Mouse (Mus musculus): ENCODE results near the gene Fmo3. TPM values are rescaled to one million over a fixed set of nuclear protein-coding genes. Genes with fewer than 3 reads are reported as not detected.

Fmo3 gene
- polyA plus RNA-seq (2016; fragmentation: Nextera tagmentation; extraction: Ambion mirVana) = not detected in 2 replicates

DNA sequence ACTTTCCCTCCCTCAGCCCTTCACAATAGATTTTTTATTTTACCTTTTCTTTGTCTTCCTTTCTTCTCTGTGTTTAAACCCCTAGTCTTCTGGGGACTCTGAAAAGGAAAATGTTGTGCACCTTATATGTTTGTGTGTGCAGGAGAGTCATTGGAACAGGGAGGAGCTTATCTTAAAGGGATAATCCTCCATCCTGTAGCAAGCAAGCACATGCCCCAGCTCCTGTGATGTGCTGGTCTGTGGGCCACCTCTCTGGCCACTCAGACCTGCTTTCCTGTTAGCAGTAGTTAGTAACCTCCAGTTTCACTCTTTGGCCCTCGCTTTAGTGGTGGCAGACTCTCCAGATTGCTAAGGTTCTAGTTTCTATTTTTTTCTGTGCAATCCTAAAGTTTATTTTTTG is at the start of gene Fmo3:
Gene Fmo3, minus strand, starts transcription at position 101 of the 400 bp plus-strand sequence.
- Histone ChIP-seq H3K4me3 (no peak within 1 kb of the TSS), H3K9ac (no peak within 1 kb of the TSS), H3K9me3 (no peaks in the 10 kb centered on the region), H3K27ac (no peak within 1 kb of the TSS), H3K4me1 (no peaks in the 10 kb centered on the region), H3K27me3 (no peaks in the 10 kb centered on the region), H3K36me3 (no peaks in the 10 kb centered on the region), H3K4me2 (replicated peaks) (no peak within 1 kb of the TSS)
- no peak for ATAC-seq (ENCODE audit: insufficient number of reproducible peaks, insufficient read depth, low FRiP score, low TSS enrichment)
- 71% methylated on average over 1 of the region's 1 CpGs for WGBS

DNA sequence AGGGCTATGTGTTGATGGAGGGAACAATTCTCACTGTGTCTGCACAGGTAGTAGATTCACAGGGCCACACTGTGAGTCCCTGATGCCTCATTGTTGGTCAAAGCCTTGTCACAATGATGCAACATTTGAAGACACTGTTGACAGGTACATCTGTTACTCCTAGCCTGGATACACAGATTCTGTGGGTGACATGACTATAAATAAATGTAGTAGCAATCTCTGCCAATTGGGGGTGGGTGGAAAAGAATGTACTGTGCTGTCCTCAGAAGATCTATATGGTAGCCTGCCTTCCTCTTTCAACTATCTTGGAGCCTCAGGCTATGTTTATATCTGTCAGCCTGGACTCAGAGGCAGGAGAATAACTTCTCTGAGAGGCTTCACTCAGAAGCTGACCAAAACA is 38.7 kb upstream of the Fmo3 start:
- no peak overlapping the region for H3K4me2 ChIP-seq (replicated peaks)
- no peak overlapping the region for H3K9ac ChIP-seq
- no peaks in the 10 kb centered on the region for H3K27me3 ChIP-seq
- no peaks in the 10 kb centered on the region for H3K4me1 ChIP-seq
- no peak overlapping the region for H3K27ac ChIP-seq
- no peaks in the 10 kb centered on the region for H3K36me3 ChIP-seq
- H3K4me3 ChIP-seq = no peak overlapping the region
- H3K9me3 ChIP-seq = no peaks in the 10 kb centered on the region
- no peak for ATAC-seq (ENCODE audit: insufficient number of reproducible peaks, insufficient read depth, low FRiP score, low TSS enrichment)

DNA sequence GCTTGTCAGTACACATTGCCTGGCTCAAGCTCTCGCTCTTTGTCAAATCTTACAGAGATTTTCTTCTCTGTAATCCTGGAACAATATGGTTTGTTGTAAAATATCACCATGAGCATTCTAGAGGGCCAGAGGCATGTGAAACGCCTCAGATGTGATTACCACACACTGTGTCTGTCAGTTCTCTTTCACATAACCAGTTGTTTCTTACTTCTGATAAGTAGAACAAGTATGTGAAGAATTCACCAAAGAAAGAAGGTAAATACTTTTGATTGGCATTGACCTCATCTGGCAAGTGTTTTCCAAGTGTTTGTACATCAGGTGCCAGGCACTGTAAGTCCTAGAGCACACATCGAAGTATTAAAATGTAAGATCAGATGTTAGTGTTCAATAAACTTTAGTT is 24.9 kb upstream of the Fmo3 start:
- Histone ChIP-seq H3K27me3 (no peaks in the 10 kb centered on the region), H3K36me3 (no peaks in the 10 kb centered on the region), H3K4me2 (replicated peaks) (no peak overlapping the region), H3K9me3 (no peaks in the 10 kb centered on the region), H3K9ac (no peak overlapping the region), H3K4me3 (no peak overlapping the region), H3K4me1 (no peaks in the 10 kb centered on the region), H3K27ac (no peak overlapping the region)
- ATAC-seq (ENCODE audit: insufficient number of reproducible peaks, insufficient read depth, low FRiP score, low TSS enrichment) = no peak
- 79% methylated on average over 3 of the region's 3 CpGs for WGBS

DNA sequence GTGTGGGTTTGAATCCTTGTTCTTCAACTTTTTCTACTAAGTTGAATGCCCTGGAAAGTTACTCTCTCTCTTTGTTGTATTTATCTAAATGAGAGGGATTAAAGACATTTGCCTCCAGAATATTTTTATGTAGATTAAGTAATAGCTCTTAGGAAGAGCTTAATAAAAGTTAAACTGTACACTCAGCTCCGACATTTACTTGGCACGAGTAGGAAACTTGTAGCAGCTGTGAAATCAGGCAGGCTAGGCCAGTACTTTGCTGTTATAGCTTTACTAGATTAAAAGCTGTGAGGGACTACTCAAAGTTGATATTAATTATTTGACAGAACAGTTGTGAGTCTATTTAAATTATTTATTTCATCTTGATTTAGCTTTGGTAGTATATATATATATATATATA is 19.2 kb upstream of the Fmo3 start:
- WGBS = 87% methylated on average over 2 of the region's 2 CpGs
- no peaks in the 10 kb centered on the region for H3K9me3 ChIP-seq

DNA sequence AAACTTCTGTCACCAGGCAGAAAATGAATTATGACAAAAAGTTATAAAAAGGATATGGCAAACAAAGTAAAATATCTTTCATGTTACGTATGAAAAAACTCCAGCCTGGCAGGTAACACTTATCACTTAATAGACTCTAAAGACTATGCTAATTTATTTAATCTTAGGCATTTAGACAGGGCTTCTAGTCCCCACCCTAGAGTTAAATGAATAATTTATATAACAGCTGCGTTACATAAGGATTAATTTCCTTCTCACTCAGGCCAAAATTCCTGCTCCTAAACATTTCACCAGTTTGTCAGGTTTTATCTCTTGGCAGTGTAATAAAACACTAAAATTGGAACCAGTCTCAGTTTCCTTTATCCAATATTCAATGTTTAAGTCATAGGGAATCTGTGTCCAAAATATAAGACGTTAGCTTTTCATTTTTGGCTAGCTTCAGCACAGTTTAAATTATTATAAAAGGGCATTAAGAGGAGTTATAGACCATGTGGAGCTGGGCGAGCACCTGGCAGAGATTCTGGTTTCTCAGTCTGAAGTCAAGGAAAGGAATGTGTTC is 17.0 kb upstream of the Fmo3 start:
- 76% methylated on average over 4 of the region's 4 CpGs for WGBS
- H3K4me3 ChIP-seq = no peak overlapping the region

More for the DNA sequence above, 19.2 kb upstream of the Fmo3 start:
- Histone ChIP-seq H3K36me3 (no peaks in the 10 kb centered on the region), H3K27ac (no peak overlapping the region), H3K9ac (no peak overlapping the region), H3K27me3 (no peaks in the 10 kb centered on the region), H3K4me1 (no peaks in the 10 kb centered on the region), H3K4me2 (replicated peaks) (no peak overlapping the region), H3K4me3 (no peak overlapping the region)
- ATAC-seq (ENCODE audit: insufficient number of reproducible peaks, insufficient read depth, low FRiP score, low TSS enrichment) = no peak

DNA sequence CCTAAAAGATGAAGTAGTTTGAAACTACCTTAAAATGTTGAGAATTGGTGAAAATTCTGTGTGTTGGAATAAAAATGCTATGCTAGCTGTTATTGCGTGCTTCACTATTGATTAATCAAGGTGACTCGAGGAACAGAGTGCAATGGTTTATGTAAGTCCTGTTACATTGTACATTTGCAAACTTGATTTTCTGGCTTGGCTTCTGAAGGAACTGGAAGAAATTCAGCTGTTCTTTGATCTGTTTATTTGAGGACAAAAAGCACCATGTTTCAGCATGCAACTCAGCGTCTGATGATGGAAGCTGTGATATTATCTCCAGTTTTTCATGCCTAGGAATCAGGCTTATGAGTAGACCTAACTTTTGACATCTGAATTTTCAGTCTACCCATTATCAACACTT is 3.2 kb upstream of the Fmo3 start:
- ATAC-seq (ENCODE audit: insufficient number of reproducible peaks, insufficient read depth, low FRiP score, low TSS enrichment) = no peak
- no peaks in the 10 kb centered on the region for H3K27me3 ChIP-seq
- H3K36me3 ChIP-seq = no peaks in the 10 kb centered on the region
- H3K4me3 ChIP-seq = no peak overlapping the region
- no peak overlapping the region for H3K9ac ChIP-seq
- no peak overlapping the region for H3K27ac ChIP-seq
- WGBS = 89% methylated on average over 3 of the region's 3 CpGs
- no peaks in the 10 kb centered on the region for H3K9me3 ChIP-seq
- H3K4me2 ChIP-seq (replicated peaks) = no peak overlapping the region
- H3K4me1 ChIP-seq = no peaks in the 10 kb centered on the region

More for the DNA sequence above, 17.0 kb upstream of the Fmo3 start:
- no peak overlapping the region for H3K4me2 ChIP-seq (replicated peaks)
- no peak overlapping the region for H3K27ac ChIP-seq
- no peak overlapping the region for H3K9ac ChIP-seq
- no peak for ATAC-seq (ENCODE audit: insufficient number of reproducible peaks, insufficient read depth, low FRiP score, low TSS enrichment)
- no peaks in the 10 kb centered on the region for H3K27me3 ChIP-seq
- H3K4me1 ChIP-seq = no peaks in the 10 kb centered on the region
- H3K36me3 ChIP-seq = no peaks in the 10 kb centered on the region
- H3K9me3 ChIP-seq = no peaks in the 10 kb centered on the region

DNA sequence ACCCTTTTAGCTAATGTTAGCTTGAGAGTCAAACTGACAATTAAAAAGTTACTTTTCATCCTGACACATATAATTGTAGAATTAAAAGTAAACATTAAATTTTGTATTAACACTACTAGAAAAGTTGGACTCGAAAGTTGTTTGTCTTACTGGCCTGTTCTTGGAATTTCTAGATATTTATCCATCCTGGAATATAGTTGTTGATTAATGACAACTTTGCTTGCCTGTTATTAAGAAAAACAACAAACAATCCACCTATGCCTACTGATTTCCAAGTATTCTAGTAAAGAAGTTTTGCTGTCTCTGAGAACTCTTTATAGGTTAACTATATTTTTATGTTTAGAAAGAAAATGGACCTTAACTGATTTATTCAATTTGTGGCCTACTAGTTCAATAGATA is 2.4 kb upstream of the Fmo3 start:
- no peak overlapping the region for H3K9ac ChIP-seq
- H3K4me2 ChIP-seq (replicated peaks) = no peak overlapping the region
- no peak overlapping the region for H3K27ac ChIP-seq
- no peaks in the 10 kb centered on the region for H3K9me3 ChIP-seq
- no peak overlapping the region for H3K4me3 ChIP-seq
- WGBS = 82% methylated on average over 1 of the region's 1 CpGs
- no peaks in the 10 kb centered on the region for H3K4me1 ChIP-seq
- no peaks in the 10 kb centered on the region for H3K36me3 ChIP-seq
- no peak for ATAC-seq (ENCODE audit: insufficient number of reproducible peaks, insufficient read depth, low FRiP score, low TSS enrichment)
- H3K27me3 ChIP-seq = no peaks in the 10 kb centered on the region

DNA sequence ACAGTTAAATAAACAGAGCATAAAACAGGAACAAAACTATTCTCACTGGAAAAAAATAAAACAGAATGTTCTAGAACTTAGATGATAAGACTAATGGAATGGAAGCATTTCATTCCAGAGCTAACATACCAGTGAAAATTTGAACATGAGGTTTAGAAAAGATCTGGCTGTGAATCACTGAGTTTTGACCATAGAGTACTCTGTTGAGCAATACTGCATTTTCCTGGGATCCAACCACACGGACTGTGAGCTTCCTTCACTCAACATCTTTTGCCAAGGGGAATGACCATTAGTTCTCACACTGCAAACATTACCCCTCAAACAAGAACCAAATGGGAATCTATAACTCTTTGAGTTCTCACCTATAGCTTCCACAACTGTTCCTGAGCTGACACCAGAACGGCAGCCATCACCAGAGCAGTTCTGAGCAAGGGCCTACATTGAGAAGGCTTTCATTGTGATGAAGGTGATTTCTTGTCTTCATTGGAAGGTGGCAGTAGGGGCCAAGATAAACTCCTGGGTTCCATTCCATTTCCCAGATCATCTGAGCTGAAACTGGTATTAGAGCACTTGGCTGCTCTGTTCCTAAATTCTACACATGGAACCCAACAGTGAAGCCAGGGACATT is 1.9 kb upstream of the Fmo3 start:
- Histone ChIP-seq H3K36me3 (no peaks in the 10 kb centered on the region), H3K9me3 (no peaks in the 10 kb centered on the region), H3K27me3 (no peaks in the 10 kb centered on the region), H3K4me3 (no peak overlapping the region), H3K4me1 (no peaks in the 10 kb centered on the region), H3K27ac (no peak overlapping the region), H3K4me2 (replicated peaks) (no peak overlapping the region), H3K9ac (no peak overlapping the region)
- 88% methylated on average over 2 of the region's 2 CpGs for WGBS
- ATAC-seq (ENCODE audit: insufficient number of reproducible peaks, insufficient read depth, low FRiP score, low TSS enrichment) = no peak

DNA sequence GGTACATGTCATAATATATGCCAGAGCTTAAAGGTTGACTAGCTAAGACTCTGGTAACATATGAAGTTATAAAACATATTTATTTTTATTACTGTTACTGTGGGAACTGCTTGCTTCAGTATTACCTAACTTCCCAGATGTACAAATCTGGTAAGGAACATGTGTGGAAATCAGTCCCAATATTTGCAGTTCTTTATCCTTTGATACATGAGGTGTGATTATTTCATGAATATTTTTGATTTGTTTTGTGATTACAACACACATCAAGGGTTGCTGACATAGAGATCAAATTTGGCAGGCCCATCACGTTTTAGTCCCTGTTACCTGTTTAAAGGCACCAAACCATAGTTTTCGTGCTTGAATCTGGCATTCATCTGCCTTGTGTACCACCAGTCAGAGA is 20.8 kb downstream of the Fmo3 start:
- H3K4me3 ChIP-seq = no peak overlapping the region
- H3K27me3 ChIP-seq = no peaks in the 10 kb centered on the region
- H3K36me3 ChIP-seq = no peaks in the 10 kb centered on the region
- no peak overlapping the region for H3K27ac ChIP-seq
- no peaks in the 10 kb centered on the region for H3K9me3 ChIP-seq
- H3K4me2 ChIP-seq (replicated peaks) = no peak overlapping the region
- WGBS = 68% methylated on average over 2 of the region's 2 CpGs
- ATAC-seq (ENCODE audit: insufficient number of reproducible peaks, insufficient read depth, low FRiP score, low TSS enrichment) = no peak
- H3K9ac ChIP-seq = no peak overlapping the region
- no peaks in the 10 kb centered on the region for H3K4me1 ChIP-seq

DNA sequence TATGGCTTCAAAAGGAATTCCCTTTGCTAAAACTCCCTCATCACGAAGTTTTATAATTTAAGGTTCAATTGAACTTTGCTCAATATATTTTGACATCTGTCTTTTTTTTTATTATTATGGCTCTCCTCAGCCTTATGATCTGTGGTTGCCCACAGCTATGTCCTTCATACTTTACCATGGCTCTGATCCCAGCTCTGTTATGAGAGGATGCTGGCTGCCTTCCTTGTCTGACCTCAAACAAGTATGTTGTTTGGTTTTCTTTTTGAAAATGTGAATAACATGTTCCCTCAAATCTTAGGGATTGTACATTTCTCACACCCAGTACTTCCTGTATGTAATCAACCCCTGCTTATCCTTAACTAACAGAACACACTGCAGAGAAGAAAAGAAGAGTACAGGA is 26.9 kb downstream of the Fmo3 start:
- Histone ChIP-seq H3K9me3 (no peaks in the 10 kb centered on the region), H3K9ac (no peak overlapping the region), H3K4me1 (no peaks in the 10 kb centered on the region), H3K4me2 (replicated peaks) (no peak overlapping the region), H3K27me3 (no peaks in the 10 kb centered on the region), H3K36me3 (no peaks in the 10 kb centered on the region), H3K27ac (no peak overlapping the region), H3K4me3 (no peak overlapping the region)
- 69% methylated on average over 1 of the region's 1 CpGs for WGBS
- ATAC-seq (ENCODE audit: insufficient number of reproducible peaks, insufficient read depth, low FRiP score, low TSS enrichment) = no peak

DNA sequence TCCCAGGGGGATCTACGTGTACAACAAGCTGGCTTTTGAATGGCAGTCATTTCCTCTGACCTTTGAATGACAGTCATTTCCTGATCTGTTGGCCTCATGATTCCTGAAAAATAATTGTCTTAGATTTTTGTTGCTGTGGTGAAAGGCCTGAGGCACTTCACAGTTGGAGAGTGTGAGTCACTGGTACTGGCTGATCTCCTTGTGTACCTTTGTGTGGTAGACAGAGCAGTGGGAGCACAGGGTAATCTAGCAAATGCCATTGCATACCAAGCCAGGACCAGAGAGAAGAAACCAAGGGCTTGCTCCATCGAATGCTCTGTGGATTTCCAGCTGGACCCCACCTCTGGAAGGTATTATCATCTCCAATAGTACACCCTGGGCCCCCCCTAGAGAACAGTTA is 31.2 kb downstream of the Fmo3 start:
- H3K27me3 ChIP-seq = no peaks in the 10 kb centered on the region
- H3K9me3 ChIP-seq = no peaks in the 10 kb centered on the region
- no peak overlapping the region for H3K27ac ChIP-seq
- H3K4me1 ChIP-seq = no peaks in the 10 kb centered on the region
- no peak overlapping the region for H3K4me3 ChIP-seq
- 45% methylated on average over 2 of the region's 2 CpGs for WGBS
- no peak for ATAC-seq (ENCODE audit: insufficient number of reproducible peaks, insufficient read depth, low FRiP score, low TSS enrichment)
- H3K9ac ChIP-seq = no peak overlapping the region
- no peak overlapping the region for H3K4me2 ChIP-seq (replicated peaks)
- no peaks in the 10 kb centered on the region for H3K36me3 ChIP-seq

DNA sequence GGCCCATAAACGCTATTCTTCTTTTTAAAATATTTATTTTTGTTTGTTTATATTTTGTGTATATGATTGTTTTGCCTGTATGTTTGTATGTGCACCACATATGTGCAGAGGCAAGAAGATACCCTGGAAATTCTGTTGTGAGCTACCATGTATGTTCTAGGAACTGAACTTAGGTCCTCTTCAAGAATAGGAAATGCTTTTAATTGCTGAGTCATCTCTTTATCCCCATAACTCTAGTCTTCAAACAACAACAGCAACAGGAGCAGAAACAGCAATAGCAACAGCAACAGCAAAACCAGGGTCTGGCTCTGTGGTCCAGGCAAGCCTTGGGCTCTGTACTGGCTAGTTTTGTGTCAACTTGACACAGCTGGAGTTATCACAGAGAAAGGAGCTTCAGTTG is 34.6 kb downstream of the Fmo3 start:
- Histone ChIP-seq H3K27ac (no peak overlapping the region), H3K4me3 (no peak overlapping the region), H3K9ac (no peak overlapping the region), H3K9me3 (no peaks in the 10 kb centered on the region), H3K36me3 (no peaks in the 10 kb centered on the region), H3K27me3 (no peaks in the 10 kb centered on the region), H3K4me2 (replicated peaks) (no peak overlapping the region), H3K4me1 (0 out of 2 replicates have a peak, but pooled peaks cover 6% of the 10 kb centered on the region)
- no peak for ATAC-seq (ENCODE audit: insufficient number of reproducible peaks, insufficient read depth, low FRiP score, low TSS enrichment)
- 89% methylated on average over 1 of the region's 1 CpGs for WGBS
